Mouse (Mus musculus): Measurements from ENCODE around the gene Olfr391-ps.

Olfr391-ps gene

DNA sequence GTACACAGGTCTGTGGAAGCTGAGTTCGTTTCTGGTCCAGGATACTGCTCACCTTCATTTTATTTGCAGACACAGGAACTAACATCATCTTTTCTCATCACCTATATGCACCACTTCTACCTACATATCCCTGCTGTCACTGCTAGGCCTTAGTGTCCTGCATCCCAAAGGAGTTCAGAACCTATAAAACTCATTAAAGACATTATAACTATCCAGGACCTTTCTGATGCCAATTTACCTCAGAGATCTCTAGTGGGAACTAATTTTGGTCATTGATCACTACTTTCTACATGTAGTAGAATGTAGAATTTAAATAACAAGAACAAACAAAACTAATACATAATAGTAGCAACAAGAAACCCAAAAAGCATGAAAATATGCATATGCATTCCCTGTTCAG, at the start of gene Olfr391-ps:
Gene Olfr391-ps, minus strand, starts transcription at position 101 of the 400 bp plus-strand sequence.
- DNase-seq (ENCODE audit: low read depth, low spot score), result no peak

GRCm38 (mm10) chr11:73851354-73851753, 48.5 kb upstream of the Olfr391-ps start, which contains the start of gene Olfr393:
TSS of gene Olfr393 (minus strand) at chr11:73851454.
- DNase-seq (ENCODE audit: low read depth, low spot score), result no peak

- DNase-seq (ENCODE audit: low read depth, low spot score), result no peak
Observed at GRCm38 (mm10) chr11:73816949-73817348, 14.1 kb upstream of the Olfr391-ps start, which contains the start of gene Olfr392. TSS of gene Olfr392 (minus strand) at chr11:73817049.

DNA sequence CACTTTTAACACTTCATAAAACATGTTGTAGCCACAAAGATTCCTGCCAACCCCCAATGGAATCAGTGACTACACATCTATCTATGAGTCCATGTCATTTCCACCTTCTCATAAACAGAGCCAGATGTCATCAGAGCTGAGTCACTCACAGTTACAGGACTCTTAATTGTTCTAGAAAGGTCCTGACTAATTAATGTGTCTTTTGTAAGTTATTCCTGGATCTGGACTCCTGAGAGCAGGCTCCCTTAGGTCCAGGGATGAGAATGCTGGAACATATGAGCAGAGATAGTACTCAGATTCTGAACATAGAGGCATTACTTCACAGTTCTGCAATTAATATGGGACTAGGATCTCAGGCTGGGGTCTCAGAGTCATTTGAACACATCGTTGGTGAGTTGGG, 20.2 kb downstream of the Olfr391-ps start, which contains the start of gene Olfr390:
Gene Olfr390, plus strand, starts transcription at position 301 of the 400 bp plus-strand sequence.
- DNase-seq (ENCODE audit: low read depth, low spot score), result no peak

DNA sequence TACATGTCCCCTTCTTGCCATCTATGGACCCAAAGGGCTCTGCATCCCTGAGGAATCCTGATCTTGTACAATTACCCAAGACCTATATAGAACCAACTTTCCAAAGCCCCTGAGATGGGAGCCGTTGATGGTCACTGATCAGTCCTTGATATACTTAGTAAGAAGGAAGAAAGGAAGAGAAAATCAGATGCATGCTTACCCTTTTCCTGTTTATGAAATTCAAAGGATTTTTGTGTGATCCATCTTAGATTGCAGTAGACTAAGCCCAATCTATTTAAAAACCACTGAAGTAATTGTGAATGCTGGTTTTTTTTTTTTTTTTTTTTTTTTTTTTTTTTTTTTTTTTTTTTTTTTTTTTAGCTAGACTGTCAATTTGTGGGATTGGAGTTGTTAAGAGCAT, 22.2 kb downstream of the Olfr391-ps start, which contains the start of gene Olfr389:
Gene Olfr389, minus strand, starts transcription at position 101 of the 400 bp plus-strand sequence.
- DNase-seq (ENCODE audit: low read depth, low spot score), result no peak

DNA sequence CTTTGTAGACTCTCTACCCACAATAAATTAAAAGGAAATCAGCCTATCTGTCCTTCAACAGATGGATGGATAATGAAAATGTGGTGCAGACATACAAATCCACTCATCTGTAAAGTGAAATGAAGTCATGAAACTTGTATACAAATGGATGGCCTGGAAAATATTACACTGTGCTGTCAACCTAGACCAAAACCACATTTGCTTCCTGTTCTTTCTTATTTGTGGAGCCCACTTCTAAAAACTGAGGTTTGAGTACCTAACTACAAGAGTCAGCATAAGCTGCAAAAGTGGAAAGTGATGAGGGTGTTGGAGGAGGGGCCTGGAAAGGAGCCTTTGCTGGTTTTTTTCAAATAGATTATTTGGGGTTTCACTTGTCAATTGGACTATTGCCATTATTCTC, 43.7 kb downstream of the Olfr391-ps start:
- no peak for DNase-seq (ENCODE audit: low read depth, low spot score)

All from embryo, embryonic 11.5 days (tissue).